In genomic region chr9:39624711-39625110, GRCm38 (mm10) we compare ENCODE assay signal across 40 mouse cellular contexts. TPM values are rescaled to one million over a fixed set of nuclear protein-coding genes. Genes with fewer than 3 reads are reported as not detected.
"Had no signal": no experiment of that assay in that cellular context is flagged by ENCODE, and none has a peak within 500 bp of the region (broad histone marks: within the 10 kb centered on the region; RNA-seq: fewer than 3 reads in every experiment).

No protein-coding gene starts in this region.

- DNase-seq: forebrain, postnatal 0 days; gastrocnemius, postnatal 14 days; gastrocnemius, postnatal 36 days; heart, adult 18-20 months; heart, postnatal 14 days; heart, postnatal 36 days; kidney, postnatal 25 days; kidney, postnatal 4 days; layer of hippocampus, adult 9-11 months; layer of hippocampus, postnatal 36 days; liver; liver, embryonic 13.5 days; liver, postnatal 0 days; lung, adult 2 months had no signal

- H3K4me1 ChIP-seq: heart, embryonic 13.5 days; heart, embryonic 15.5 days; hindbrain, embryonic 13.5 days; hindbrain, embryonic 15.5 days; limb, embryonic 10.5 days; limb, embryonic 12.5 days; liver, embryonic 13.5 days; liver, embryonic 15.5 days had no signal

- H3K9me3 ChIP-seq: heart, embryonic 13.5 days; heart, embryonic 15.5 days; hindbrain, embryonic 13.5 days; hindbrain, embryonic 15.5 days; limb, embryonic 10.5 days; limb, embryonic 12.5 days; liver, embryonic 13.5 days; liver, embryonic 15.5 days had no signal

- ATAC-seq: forebrain, postnatal 0 days; hindbrain, postnatal 0 days; liver, postnatal 0 days had no signal

- H3K9ac ChIP-seq: forebrain, postnatal 0 days; heart, embryonic 13.5 days; heart, embryonic 15.5 days; hindbrain, embryonic 13.5 days; hindbrain, embryonic 15.5 days; limb, embryonic 12.5 days; liver, embryonic 13.5 days; liver, embryonic 15.5 days; liver, postnatal 0 days had no signal

- H3K27me3 ChIP-seq: heart, embryonic 13.5 days; heart, embryonic 15.5 days; hindbrain, embryonic 13.5 days; hindbrain, embryonic 15.5 days; limb, embryonic 12.5 days; liver, embryonic 13.5 days; liver, embryonic 15.5 days had no signal

- H3K4me2 ChIP-seq: heart, embryonic 11.5 days; heart, embryonic 13.5 days; heart, embryonic 15.5 days; hindbrain, embryonic 13.5 days; hindbrain, embryonic 15.5 days; limb, embryonic 12.5 days; liver, embryonic 11.5 days; liver, embryonic 13.5 days; liver, embryonic 15.5 days had no signal

- H3K4me3 ChIP-seq: heart, embryonic 13.5 days; heart, embryonic 15.5 days; hindbrain, embryonic 13.5 days; hindbrain, embryonic 15.5 days; limb, embryonic 10.5 days; limb, embryonic 12.5 days; liver, embryonic 13.5 days; liver, embryonic 15.5 days had no signal

- H3K36me3 ChIP-seq: heart, embryonic 13.5 days; heart, embryonic 15.5 days; hindbrain, embryonic 13.5 days; hindbrain, embryonic 15.5 days; limb, embryonic 10.5 days; limb, embryonic 12.5 days; liver, embryonic 13.5 days; liver, embryonic 15.5 days had no signal

- H3K27ac ChIP-seq: heart, embryonic 13.5 days; heart, embryonic 15.5 days; hindbrain, embryonic 13.5 days; hindbrain, embryonic 15.5 days; hindbrain, postnatal 0 days; limb, embryonic 10.5 days; limb, embryonic 12.5 days; liver, embryonic 13.5 days; liver, embryonic 15.5 days had no signal

RNA-seq across cellular contexts. Expression of gene Olfr960, which starts 3.5 kb away (rescaled TPM):
- total RNA-seq: forebrain, postnatal 0 days; gastrocnemius, adult 18-20 months; gastrocnemius, adult 8-10 months; gastrocnemius, postnatal 14 days; gastrocnemius, postnatal 36 days; heart, adult 18-20 months; heart, postnatal 14 days; heart, postnatal 36 days; hematopoietic stem cell, adult 5-6 weeks; hindbrain, postnatal 0 days; layer of hippocampus, adult 18-20 months; layer of hippocampus, adult 8-10 months; layer of hippocampus, postnatal 14 days; layer of hippocampus, postnatal 36 days; left cerebral cortex, adult 18-20 months; left cerebral cortex, adult 8-10 months; left cerebral cortex, postnatal 10 days; left cerebral cortex, postnatal 25 days had no signal
- polyA plus RNA-seq: forebrain, postnatal 0 days; gonadal fat pad, adult 2 months; heart, embryonic 11.5 days; heart, embryonic 13.5 days; heart, embryonic 15.5 days; heart, postnatal 0 days; hindbrain, embryonic 11.5 days; hindbrain, embryonic 13.5 days; hindbrain, embryonic 15.5 days; hindbrain, postnatal 0 days; intestine, embryonic 14.5 days; kidney, embryonic 16.5 days; limb, embryonic 10.5 days; limb, embryonic 12.5 days; limb, embryonic 14.5 days; liver, embryonic 11.5 days; liver, embryonic 13.5 days; liver, embryonic 15.5 days; liver, postnatal 0 days; lung, adult 2 months had no signal

RNA-seq across cellular contexts. Expression of gene Olfr148, which starts 14.3 kb away (rescaled TPM):
- total RNA-seq: forebrain, postnatal 0 days; gastrocnemius, adult 18-20 months; gastrocnemius, adult 8-10 months; gastrocnemius, postnatal 14 days; gastrocnemius, postnatal 36 days; heart, adult 18-20 months; heart, postnatal 14 days; heart, postnatal 36 days; hematopoietic stem cell, adult 5-6 weeks; hindbrain, postnatal 0 days; layer of hippocampus, adult 18-20 months; layer of hippocampus, adult 8-10 months; layer of hippocampus, postnatal 14 days; layer of hippocampus, postnatal 36 days; left cerebral cortex, adult 18-20 months; left cerebral cortex, adult 8-10 months; left cerebral cortex, postnatal 10 days; left cerebral cortex, postnatal 25 days had no signal
- polyA plus RNA-seq: forebrain, postnatal 0 days; gonadal fat pad, adult 2 months; heart, embryonic 11.5 days; heart, embryonic 13.5 days; heart, embryonic 15.5 days; heart, postnatal 0 days; hindbrain, embryonic 11.5 days; hindbrain, embryonic 13.5 days; hindbrain, embryonic 15.5 days; hindbrain, postnatal 0 days; intestine, embryonic 14.5 days; kidney, embryonic 16.5 days; limb, embryonic 10.5 days; limb, embryonic 12.5 days; limb, embryonic 14.5 days; liver, embryonic 11.5 days; liver, embryonic 13.5 days; liver, embryonic 15.5 days; liver, postnatal 0 days; lung, adult 2 months had no signal

RNA-seq across cellular contexts. Expression of gene Olfr961, which starts 20.2 kb away (rescaled TPM):
- total RNA-seq: forebrain, postnatal 0 days; gastrocnemius, adult 18-20 months; gastrocnemius, adult 8-10 months; gastrocnemius, postnatal 14 days; gastrocnemius, postnatal 36 days; heart, adult 18-20 months; heart, postnatal 14 days; heart, postnatal 36 days; hematopoietic stem cell, adult 5-6 weeks; hindbrain, postnatal 0 days; layer of hippocampus, adult 18-20 months; layer of hippocampus, adult 8-10 months; layer of hippocampus, postnatal 14 days; layer of hippocampus, postnatal 36 days; left cerebral cortex, adult 18-20 months; left cerebral cortex, adult 8-10 months; left cerebral cortex, postnatal 10 days; left cerebral cortex, postnatal 25 days had no signal
- polyA plus RNA-seq: forebrain, postnatal 0 days; gonadal fat pad, adult 2 months; heart, embryonic 11.5 days; heart, embryonic 13.5 days; heart, embryonic 15.5 days; heart, postnatal 0 days; hindbrain, embryonic 11.5 days; hindbrain, embryonic 13.5 days; hindbrain, embryonic 15.5 days; hindbrain, postnatal 0 days; intestine, embryonic 14.5 days; kidney, embryonic 16.5 days; limb, embryonic 10.5 days; limb, embryonic 12.5 days; limb, embryonic 14.5 days; liver, embryonic 11.5 days; liver, embryonic 13.5 days; liver, embryonic 15.5 days; liver, postnatal 0 days; lung, adult 2 months had no signal

RNA-seq across cellular contexts. Expression of gene AW551984, which starts 20.5 kb away (rescaled TPM):
- total RNA-seq: hematopoietic stem cell, adult 5-6 weeks had no signal

RNA-seq across cellular contexts. Expression of gene Olfr963, which starts 42.3 kb away (rescaled TPM):
- total RNA-seq: forebrain, postnatal 0 days; gastrocnemius, adult 18-20 months; gastrocnemius, adult 8-10 months; gastrocnemius, postnatal 14 days; gastrocnemius, postnatal 36 days; heart, adult 18-20 months; heart, postnatal 14 days; heart, postnatal 36 days; hematopoietic stem cell, adult 5-6 weeks; hindbrain, postnatal 0 days; layer of hippocampus, adult 18-20 months; layer of hippocampus, adult 8-10 months; layer of hippocampus, postnatal 14 days; layer of hippocampus, postnatal 36 days; left cerebral cortex, adult 18-20 months; left cerebral cortex, adult 8-10 months; left cerebral cortex, postnatal 10 days; left cerebral cortex, postnatal 25 days had no signal
- polyA plus RNA-seq: forebrain, postnatal 0 days; gonadal fat pad, adult 2 months; heart, embryonic 11.5 days; heart, embryonic 13.5 days; heart, embryonic 15.5 days; heart, postnatal 0 days; hindbrain, embryonic 11.5 days; hindbrain, embryonic 13.5 days; hindbrain, embryonic 15.5 days; hindbrain, postnatal 0 days; intestine, embryonic 14.5 days; kidney, embryonic 16.5 days; limb, embryonic 10.5 days; limb, embryonic 12.5 days; limb, embryonic 14.5 days; liver, embryonic 11.5 days; liver, embryonic 13.5 days; liver, embryonic 15.5 days; liver, postnatal 0 days; lung, adult 2 months had no signal
